Mouse (Mus musculus): ENCODE data around the gene Chadl.

- TF ChIP-seq CTCF (IDR thresholded peaks at IDR 0.05) (no peak), EP300 (IDR thresholded peaks at IDR 0.05; ENCODE audit: insufficient read depth, low read depth, low read length) (no peak)
These were observed 2.2 kb downstream of the Chadl start for GRCm38 (mm10) chr15:81694891-81695290.

Measured in heart, adult 2 months (tissue).